Mouse (Mus musculus) WW6 (cell line): ENCODE results near the gene Commd2.
A peak's percentile ranks its signal among the peaks of the same experiment; 100 is the strongest.

Experiments used
- DNase-seq: peaks from one replicate; pipeline ENCODE4 v3.0.0-alpha.2; 2013; ENCODE audit warnings: low read depth, low spot score

Commd2 gene

GRCm38 (mm10) chr3:57651231-57651864, at the start of gene Commd2:
Gene Commd2, minus strand, starts transcription at chr3:57651715.
- DNase-seq = peak; percentile 67

- no peak for DNase-seq
These were observed 45.3 kb upstream of the Commd2 start for GRCm38 (mm10) chr3:57696779-57697178.

GRCm38 (mm10) chr3:57696249-57696648, 44.7 kb upstream of the Commd2 start:
- no peak for DNase-seq

- no peak for DNase-seq
These were observed 41.2 kb upstream of the Commd2 start, which contains the start of gene Ankub1 for GRCm38 (mm10) chr3:57692719-57693118. Gene Ankub1, minus strand, starts transcription at chr3:57692799.

GRCm38 (mm10) chr3:57691772-57692171, 40.3 kb upstream of the Commd2 start:
- no peak for DNase-seq

GRCm38 (mm10) chr3:57677786-57678185, 26.3 kb upstream of the Commd2 start:
- DNase-seq = no peak

- DNase-seq = no peak
These were observed 22.6 kb upstream of the Commd2 start for GRCm38 (mm10) chr3:57674075-57674474.

- DNase-seq = no peak
These were observed 22.1 kb upstream of the Commd2 start for GRCm38 (mm10) chr3:57673586-57673985.

GRCm38 (mm10) chr3:57667054-57667723, 15.7 kb upstream of the Commd2 start:
- DNase-seq = peak; percentile 60

GRCm38 (mm10) chr3:57665880-57666279, 14.4 kb upstream of the Commd2 start:
- DNase-seq = no peak

- no peak for DNase-seq
These were observed 13.2 kb upstream of the Commd2 start for GRCm38 (mm10) chr3:57664682-57665081.

- DNase-seq = peak; percentile 34
These were observed 12.2 kb upstream of the Commd2 start for GRCm38 (mm10) chr3:57663731-57664130.

- no peak for DNase-seq
These were observed 7.1 kb upstream of the Commd2 start for GRCm38 (mm10) chr3:57658608-57659007.

GRCm38 (mm10) chr3:57653646-57654045, 2.1 kb upstream of the Commd2 start:
- no peak for DNase-seq

- no peak for DNase-seq
These were observed 970 bp upstream of the Commd2 start for GRCm38 (mm10) chr3:57652485-57652884.

- no peak for DNase-seq
These were observed 347 bp upstream of the Commd2 start for GRCm38 (mm10) chr3:57651865-57652259.

- no peak for DNase-seq
These were observed 8.3 kb downstream of the Commd2 start for GRCm38 (mm10) chr3:57643191-57643590.

- no peak for DNase-seq
These were observed 13.9 kb downstream of the Commd2 start for GRCm38 (mm10) chr3:57637596-57637995.

GRCm38 (mm10) chr3:57634763-57635487, 16.6 kb downstream of the Commd2 start:
- no peak for DNase-seq

- DNase-seq = no peak
These were observed 24.5 kb downstream of the Commd2 start for GRCm38 (mm10) chr3:57626954-57627513.

GRCm38 (mm10) chr3:57625275-57625997, 26.1 kb downstream of the Commd2 start:
- peak; percentile 55 for DNase-seq

- no peak for DNase-seq
These were observed 31.8 kb downstream of the Commd2 start for GRCm38 (mm10) chr3:57619718-57620117.
